Mouse (Mus musculus) right cerebral cortex, postnatal 10 days (tissue): ENCODE results near the gene Igf2bp3.
A peak's percentile ranks its signal among the peaks of the same experiment; 100 is the strongest.

Experiments used
- DNase-seq, 2 experiments: peaks; one replicate each; pipeline ENCODE4 v3.0.0; 2021; ENCODE audit warnings: low spot score in 2 of 2

Igf2bp3 gene

DNA sequence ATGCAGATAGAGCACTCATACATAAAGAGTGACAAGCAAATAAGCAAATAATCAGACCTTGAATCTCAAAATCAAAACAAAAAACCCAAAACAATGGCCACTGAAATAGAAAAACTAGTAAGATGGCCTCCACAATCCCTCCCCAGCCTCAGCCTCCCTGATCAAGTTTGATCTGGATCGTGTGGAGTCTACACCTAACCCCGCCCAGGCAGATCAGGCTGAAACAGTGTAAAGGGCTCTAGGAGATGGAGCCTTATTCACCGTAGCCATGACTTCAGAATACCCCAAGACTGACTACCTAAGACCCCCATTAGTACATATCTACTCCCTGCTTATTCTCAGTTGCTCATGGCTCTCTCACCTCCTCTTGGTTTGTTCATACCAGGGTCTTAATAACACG is 41.1 kb downstream of the Igf2bp3 start:
- no peak for DNase-seq

DNA sequence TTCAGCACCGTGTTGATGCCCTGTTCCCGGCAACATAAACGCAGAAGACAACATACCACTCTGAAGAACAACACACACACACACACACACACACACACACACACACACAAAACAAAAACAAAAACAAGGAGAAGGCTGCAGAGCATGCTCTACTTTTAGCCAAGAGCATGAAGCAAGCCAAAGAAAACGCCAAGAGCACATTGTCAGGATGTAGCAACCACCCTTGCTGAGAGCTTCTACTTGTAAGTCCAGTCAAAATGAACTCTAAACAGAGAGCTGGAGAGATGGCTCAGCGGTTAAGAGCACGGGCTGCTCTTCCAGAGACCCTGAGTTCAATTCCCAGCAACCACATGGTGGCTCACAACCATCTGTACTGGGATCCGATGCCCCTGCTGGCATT is 41.5 kb downstream of the Igf2bp3 start:
- DNase-seq, result no peak

DNA sequence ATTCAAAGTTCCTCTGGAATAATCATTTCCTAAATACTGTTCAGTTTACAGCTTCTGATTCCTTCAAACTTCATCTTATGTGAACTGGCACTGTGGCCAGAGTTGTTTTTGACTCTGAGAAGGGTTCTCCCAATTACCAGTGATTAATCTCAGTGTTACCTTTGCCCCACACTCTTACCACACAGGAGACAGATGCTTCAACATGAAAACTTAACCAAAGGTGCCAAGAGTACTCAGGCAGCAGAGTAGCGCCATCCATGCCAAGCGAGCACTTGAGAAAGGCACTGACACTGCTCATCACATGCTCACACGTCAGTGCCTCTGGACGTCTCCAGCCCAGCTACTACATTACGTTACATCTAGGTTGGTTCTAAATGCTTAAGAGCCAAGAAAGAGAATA is 43.5 kb downstream of the Igf2bp3 start:
- DNase-seq, result no peak

DNA sequence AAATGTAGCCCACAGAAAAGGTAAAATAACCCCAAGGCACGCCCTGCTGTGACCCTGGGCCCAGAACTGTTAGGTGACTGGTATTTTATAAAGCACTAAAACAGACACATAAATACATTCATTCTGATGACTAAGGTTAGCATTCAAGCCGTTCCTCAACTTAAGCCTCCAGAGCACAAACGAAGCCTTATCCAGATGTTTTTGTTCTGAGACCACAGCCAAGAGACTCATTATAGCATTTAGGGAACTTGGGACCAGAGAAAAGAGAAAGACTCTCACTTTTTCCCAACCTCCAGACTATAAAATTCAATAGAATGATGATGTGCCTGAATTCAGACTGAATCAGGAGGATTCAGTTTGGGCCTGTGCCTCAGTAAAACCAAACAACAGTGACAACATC is 46.1 kb downstream of the Igf2bp3 start:
- no peak for DNase-seq

DNA sequence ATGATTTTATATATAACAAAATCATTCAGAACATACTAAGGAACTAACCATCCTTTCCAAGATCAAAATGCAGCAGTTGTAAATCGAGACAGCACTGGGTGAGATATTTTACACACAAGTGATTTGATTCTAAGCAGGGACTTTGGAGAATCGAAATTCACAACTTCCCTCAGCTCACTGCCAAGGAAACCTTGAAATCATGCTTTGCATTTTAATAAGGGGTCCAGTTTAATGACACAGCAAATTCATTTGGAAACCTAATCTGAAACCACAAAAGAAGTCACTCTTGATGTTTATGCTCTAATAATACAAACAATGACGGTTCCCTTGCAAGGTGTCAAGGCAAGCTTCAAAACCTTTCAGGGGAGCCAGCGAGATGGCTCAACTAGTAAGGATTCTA is 47.4 kb downstream of the Igf2bp3 start:
- DNase-seq, result no peak

DNA sequence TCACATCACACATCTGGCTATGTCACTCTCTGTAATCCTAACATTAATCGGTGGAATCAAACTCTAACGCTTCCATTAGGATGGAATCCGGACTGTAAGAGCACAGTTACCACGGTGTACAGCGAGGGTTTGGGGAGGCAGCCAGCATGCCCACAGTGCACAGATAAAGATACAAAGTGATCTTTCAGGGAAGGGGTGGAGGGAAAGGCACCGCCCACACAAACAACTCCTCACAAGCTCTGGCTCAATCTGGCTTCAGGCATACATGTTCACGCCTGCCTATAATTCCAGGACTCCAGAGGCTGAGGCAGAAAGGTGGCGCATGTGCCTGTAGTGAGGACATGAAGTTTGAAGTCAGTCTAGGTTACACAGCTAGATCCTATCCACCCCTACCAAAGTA is 48.4 kb downstream of the Igf2bp3 start:
- no peak for DNase-seq

DNA sequence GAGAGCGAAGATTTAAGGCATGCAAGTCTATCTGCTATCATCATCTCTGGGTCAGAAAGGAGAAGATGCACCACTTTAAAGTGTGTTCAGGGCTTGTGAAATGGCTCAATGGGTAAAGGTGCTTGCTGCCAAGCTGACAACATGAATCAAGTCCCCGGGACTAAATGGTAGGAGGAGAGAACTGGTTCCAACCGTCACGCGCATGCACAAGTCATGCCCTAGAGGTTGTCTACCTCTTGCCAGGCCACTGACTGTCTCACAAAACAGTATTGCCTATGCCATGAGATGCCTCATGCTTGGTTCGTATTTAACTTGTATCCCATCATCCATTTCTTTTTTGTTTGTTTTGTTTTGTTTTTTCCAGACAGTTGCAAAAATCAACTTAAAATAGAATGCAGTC is 48.9 kb downstream of the Igf2bp3 start:
- DNase-seq, result no peak

DNA sequence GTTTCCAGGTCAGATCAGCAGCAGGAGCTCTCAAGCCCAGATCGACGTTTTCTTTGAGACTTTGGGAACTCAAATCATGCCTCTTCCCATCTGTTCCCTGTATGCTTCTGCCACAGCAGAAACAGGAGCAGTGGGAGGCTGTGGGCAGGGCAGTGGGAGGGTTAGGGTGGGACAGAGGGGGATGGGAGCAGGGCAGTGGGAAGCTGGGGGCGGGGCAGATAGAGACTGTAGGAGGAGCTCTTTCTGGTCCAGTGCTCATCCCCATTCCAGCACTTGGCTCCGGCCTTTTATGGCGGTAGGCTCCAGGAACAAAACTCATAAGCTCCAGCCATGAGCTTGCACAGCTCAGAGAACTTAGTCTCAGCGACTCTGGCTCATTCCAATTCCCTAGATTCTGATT is 49.7 kb downstream of the Igf2bp3 start:
- peak in 1 of 2 experiments; percentile 24 for DNase-seq

DNA sequence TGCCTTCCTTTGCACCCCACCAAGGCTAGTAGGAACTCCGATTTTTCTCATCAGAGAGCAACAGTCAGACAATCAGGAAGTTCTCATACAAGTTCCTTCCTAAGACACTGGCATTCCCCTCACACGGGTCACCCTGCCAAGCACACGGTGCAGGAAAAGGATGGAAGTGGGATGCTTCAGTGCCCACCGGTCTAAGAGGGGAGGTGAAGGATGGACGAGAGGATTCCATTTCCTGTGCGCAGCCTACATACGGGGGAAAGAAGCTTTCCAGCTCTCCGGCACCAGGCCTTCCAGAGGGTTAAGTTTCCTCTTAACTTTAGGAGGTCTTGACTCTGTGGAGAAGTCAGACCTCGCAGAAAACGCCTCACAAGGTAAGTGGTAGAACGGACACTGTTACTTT is 50.1 kb downstream of the Igf2bp3 start:
- no peak for DNase-seq

DNA sequence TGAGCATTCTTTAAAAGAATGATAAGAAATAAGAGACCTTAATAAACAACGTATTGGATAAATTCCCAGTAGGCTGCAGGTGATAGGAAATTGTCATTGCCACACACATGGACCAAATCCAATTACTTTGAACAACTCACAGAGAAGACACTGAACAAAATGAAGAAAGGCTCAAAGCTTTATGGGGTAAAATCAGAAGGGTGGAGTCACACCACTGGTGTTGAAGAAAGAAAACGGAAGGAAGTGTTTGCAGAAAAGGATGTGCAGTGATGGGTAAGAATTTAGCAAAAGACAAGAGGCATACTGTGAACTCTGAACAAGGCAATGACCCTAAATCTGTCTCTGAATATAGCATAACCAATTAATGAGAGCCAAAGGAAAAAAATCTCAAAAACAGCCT is 54.8 kb downstream of the Igf2bp3 start:
- DNase-seq, result no peak

DNA sequence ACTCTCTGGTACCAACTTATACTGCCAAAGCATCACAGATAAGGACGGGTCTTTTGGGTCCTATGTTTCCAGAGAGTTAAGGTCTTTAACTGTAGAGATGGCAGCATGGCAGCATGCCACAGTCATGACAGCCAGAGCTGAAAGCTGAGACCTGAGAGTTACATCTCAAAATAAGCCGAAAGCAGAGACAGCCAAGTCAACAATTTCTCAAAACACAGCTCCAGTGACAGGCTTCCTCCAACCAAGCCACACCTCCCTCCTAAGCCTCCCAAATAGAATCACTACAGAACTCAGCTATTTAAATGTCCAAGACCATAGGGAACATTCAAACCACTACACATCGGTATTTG is 58.0 kb downstream of the Igf2bp3 start:
- no peak for DNase-seq

DNA sequence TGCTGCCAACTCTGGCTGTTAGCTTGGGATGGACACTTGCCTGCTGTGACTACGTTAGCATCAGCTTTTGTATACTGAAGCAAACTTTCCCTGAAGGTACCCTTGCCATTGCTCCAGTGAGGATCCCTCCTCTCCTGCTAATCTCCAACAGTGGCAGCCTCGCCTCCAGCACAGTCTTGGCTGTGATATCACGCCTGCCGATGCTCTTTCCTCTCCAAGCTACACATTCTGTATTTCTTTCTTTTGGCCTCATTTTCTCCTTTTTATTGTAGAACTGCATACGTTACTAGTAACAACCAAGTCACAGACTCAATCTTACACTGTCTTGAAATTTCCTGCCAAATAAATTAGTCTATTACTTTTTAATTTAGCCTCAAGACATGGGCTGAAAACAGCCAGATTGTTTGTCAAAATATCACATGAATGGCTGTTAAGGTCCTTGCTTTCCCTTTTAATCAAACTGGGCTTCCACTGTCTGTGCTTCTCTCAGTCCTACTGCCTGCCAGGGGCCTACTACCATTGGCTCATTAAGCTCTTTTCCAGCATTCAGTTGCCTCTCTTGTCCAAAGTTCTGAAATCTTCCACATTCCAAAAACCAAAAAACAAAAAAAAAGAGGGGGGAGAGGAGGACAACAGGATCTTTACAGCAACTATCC is 58.5 kb downstream of the Igf2bp3 start:
- no peak for DNase-seq

DNA sequence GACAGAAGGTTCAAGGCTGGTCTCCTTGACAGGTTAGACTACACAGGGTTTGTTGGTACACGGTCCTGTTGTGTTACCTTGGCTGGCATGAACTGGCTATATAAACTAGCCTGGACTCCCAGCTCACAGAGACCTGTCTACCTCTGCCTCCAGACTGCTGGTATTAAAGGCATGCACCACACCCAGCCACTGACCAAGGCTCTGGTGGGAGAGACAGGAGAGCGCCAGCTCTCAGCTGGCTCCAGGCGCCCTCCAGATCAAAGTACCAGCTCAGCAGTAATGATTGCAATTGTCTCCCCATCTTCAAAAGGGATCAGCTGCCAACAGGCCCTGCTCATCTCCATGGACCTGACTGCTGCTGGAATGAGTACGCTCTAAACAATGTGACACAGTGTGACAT is 63.3 kb downstream of the Igf2bp3 start:
- DNase-seq, result no peak

DNA sequence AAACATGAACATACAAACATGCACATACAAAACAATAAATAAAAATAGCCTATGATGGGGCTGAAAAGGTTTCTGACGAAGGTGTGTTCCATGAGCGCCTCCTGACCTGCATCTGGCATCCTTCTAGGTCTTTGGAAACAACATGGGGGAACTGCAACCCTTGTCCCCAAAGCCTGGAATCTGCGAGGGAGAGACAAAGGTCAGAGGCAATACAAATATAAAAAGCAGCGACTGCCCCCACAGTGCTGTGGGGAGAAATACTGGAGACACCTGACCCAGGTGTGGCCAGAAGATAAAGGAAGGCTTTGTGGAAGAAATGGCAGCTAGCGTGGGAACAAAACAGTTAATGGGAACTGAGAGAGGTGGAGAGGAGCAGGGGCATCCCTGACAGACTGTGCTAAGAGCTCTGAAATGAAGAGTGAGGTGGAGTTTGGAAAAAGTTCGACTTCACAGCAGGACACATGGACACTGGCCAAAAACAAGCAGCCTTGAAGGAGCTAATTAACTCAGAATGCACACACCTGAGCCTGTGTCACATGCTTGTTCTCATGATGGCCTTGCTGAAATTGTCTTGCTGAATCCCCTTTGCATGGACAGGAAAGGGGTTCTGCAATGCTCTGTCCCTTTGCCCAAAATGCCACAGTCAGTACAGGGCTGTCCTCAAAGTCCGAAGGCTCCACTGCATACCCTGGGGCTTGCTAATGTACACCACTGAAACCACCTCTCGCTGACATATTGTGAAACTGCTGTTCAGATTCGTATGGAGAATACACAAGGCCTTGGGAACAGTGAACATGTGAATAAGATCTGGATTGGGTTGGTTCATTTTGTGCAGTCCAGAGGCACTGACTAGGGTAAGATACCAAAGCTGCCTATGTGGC is 64.2 kb downstream of the Igf2bp3 start:
- DNase-seq, result no peak

DNA sequence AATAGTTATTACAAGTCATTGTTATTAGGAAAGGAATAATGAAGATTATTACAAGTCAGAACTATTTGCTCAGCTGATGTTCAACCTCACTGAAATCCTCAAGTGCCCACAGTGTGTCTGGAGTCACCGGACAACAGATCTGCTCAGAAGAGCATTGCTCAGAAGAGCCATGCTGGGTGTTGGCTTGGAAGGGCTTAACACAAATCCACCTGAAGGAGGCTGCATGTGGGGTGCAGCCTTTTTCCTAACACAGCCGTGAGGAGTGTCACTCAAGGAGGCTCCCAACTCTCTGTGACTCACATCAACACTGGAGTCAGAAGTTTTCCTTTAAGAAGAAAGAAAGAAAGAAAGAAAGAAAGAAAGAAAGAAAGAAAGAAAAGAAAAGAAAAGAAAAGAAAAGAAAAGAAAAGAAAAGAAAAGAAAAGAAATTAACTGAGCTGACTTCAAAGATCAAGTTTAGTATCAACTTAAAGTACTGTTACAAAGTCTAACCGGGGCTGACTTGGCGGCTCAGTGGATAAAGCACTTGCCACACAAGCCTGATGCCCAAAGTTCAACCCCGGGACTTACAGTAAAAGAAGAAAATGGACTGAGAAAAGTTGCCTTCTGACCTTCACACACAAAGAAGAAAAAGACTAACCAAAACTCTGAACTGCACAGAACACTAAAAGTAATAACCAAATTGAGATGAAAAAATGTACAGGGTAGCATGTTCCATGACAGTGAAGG is 65.4 kb downstream of the Igf2bp3 start:
- DNase-seq, result no peak

DNA sequence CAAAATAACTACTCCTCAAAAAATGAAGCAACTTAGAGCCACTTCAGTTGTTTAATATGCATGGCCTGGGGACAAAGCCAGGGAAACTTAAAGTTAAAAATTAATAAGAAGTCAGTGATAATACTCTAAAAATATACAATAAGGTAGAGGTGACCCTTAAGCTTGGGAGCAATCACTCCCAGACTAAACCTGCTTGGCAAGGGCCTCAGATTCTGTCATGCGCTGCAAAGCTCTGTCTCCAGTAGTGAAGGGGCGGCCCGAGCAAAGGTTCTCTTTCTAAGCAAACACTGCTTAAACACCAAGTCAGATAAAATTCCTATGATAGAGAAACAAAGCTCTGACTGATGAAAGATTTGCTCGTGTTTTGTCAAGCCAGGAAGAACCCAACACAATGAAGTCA is 66.0 kb downstream of the Igf2bp3 start:
- DNase-seq, result no peak

DNA sequence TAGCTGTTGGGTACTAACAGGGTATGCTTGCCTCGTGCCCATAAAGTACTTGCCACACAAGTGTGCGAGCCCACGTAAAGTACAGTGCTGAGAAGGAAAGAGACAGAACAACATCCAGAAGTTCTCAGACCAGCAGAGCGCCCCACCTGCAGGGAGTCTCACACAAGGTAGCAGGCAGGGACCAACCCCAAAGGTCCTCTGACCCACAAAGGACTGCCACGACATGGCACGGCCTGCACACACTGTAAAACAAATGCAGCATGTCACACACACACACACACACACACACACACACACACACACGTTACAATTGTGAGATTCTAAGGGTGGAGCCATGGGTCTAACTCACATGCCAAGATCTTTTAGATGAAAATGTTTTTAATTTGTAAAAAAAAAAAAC is 66.4 kb downstream of the Igf2bp3 start:
- DNase-seq, result no peak

DNA sequence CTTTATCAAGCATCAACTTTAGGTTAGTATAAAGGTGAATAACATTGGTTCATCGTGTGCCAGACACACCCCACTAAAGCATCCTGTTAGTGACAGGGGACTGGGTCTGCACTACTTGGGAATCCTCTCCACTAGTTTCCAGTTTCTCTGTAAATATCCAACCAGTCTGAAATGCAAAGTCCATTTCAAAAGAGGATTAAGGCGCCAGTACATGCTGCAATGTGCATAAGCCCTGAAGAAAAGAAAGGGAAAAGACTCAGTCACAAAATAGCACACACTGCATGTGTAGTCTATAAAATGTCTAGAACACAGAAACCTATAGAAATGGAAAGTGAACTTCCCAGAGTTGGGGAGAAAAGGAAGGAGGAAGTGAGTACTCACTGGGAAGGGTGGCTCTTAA is 68.3 kb downstream of the Igf2bp3 start:
- no peak for DNase-seq

DNA sequence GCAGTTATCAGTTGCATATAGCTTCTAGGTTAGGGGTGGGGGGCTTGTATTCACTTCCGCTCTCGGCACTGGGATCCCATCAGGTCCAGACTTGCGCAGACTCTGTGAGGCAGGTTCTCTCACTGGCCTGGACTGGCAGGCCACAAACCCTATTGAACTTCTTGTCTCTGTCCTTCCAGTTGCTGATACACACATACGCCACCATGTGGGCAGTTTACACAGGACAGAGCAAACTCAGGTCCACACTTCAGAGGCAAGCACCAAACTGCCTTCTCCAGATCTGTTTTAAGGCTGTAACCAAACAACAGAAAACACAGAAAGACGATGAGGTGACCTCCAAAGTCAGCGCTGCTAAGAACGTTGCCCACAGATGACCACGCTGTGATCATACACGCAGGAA is 72.3 kb downstream of the Igf2bp3 start:
- DNase-seq, result peak; percentile 28 to 30

DNA sequence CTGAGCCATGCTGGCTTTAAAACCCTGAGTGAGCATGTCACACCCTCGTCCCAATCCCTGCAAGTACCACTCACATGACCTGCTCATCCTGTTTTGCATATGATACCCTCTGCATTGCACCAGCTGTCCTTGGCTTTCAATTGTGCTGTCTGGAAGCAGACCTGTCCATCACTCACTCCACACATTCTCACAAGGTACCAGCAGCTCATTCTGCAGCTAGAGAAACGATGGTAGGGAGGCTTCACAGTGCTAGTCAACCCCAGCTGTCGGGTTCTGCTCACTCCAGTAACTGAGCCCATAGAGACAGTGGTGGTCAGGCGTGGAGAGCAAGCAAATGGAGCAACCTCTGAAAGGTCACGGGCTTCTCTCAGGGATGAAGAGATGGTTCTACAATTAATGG is 73.6 kb downstream of the Igf2bp3 start:
- DNase-seq, result no peak

DNA sequence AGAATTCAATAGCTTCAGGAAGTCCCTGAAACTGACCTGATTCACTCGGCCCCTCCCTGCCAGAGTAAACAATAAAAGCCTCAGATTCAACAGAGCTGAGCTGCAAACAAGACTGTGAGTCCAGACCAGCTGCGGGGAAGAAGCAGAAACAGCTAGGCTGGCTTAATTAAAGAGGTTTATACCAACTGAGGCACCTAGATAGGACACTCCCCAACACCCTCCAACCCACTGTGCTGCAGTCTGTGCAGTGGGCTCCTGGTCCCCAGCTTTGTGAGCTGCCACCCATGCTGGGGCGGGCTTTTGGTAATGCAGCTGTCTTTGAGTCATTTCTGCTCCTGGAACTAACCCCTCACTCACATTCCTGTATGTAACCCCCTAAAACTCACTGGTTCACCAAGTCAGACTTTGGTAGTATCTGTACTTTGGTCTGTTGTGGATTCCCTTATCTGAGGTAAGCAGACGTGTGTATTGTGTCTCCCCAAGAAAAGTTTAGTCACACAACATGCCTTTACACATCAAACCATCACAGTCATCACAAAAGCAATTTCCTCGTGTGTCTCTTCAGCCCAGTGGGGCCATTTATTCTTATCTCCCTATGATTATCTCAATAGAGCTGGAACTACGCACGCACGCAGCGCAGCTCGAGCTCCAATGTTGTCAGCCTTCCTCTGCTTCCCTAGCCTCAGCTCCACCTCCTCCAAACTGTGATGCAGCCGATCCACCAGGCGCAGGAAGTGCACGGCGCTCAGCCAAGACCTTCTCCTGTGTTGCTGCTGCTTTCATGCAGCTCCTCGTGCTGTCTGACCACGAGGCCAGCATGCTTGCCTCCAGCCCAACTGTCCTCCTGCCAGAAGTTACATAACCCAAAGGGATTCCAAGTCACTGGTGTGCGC is 76.4 kb downstream of the Igf2bp3 start:
- peak in 1 of 2 experiments; percentile 25 for DNase-seq

DNA sequence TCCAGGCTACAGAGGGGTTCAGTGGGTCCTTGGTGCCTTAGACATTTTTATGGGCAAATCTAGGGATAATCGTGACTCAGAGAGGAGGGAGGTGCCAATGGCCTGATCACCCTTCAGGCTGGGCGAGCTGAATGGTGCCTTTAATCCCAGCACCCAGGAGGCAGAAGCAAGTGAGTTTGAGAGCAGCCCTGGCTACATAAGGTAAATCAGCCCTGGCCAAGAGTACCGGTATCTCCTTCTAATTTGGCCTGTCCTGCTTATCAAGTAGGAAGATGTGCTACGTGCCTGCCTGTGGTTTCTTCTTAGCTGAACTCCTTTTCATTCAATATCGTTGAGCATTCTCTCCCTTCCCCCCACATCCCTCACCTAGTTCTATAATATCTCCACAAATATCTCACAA is 78.0 kb downstream of the Igf2bp3 start:
- DNase-seq, result no peak
